Mouse (Mus musculus) heart, embryonic 15.5 days (tissue): ENCODE measurements around the gene Tsc2. TPM values are rescaled to one million over a fixed set of nuclear protein-coding genes. Genes with fewer than 3 reads are reported as not detected.
A peak's percentile ranks its signal among the peaks of the same experiment; 100 is the strongest.
"Not testable (repeated sequence)": the region's sequence is repeated elsewhere in the genome, so short reads cannot be mapped to it uniquely, and the experiment has no call there.

Experiments used
- ATAC-seq: fragments of 200-750 bp; cut with Nextera tagmentation; replicated peaks from 2 replicates; pipeline ENCODE4 v1.8.0; 2017; ENCODE audit warnings: low read depth, moderate TSS enrichment; ENCODE audit not compliant: insufficient number of reproducible peaks, insufficient read depth, low FRiP score
- H3K27ac ChIP-seq: fragments of 300-500 bp; sonication (generic); 2 replicates; pipeline ENCODE4 v1.5.1; 2015; ENCODE audit warnings: mild to moderate bottlenecking, inconsistent platforms
- H3K27me3 ChIP-seq: fragments of 300-500 bp; sonication (generic); 2 replicates; pipeline ENCODE4 v1.6.1; 2015; ENCODE audit warnings: inconsistent platforms
- H3K36me3 ChIP-seq: fragments of 300-500 bp; sonication (generic); 2 replicates; pipeline ENCODE4 v1.6.1; 2015; ENCODE audit warnings: mild to moderate bottlenecking, inconsistent platforms
- H3K4me1 ChIP-seq: fragments of 300-500 bp; sonication (generic); replicated peaks from 2 replicates; pipeline ENCODE4 v1.6.1; 2015; ENCODE audit warnings: inconsistent platforms
- H3K4me2 ChIP-seq: fragments of 300-500 bp; sonication (generic); 2 replicates; pipeline ENCODE4 v1.6.1; 2015; ENCODE audit warnings: inconsistent platforms, mild to moderate bottlenecking, moderate library complexity
- H3K4me3 ChIP-seq: fragments of 300-500 bp; sonication (generic); 2 replicates; pipeline ENCODE4 v1.5.1; 2015; ENCODE audit warnings: mild to moderate bottlenecking, inconsistent platforms
- H3K9ac ChIP-seq: fragments of 300-500 bp; sonication (generic); 2 replicates; pipeline ENCODE4 v1.6.1; 2015; ENCODE audit warnings: mild to moderate bottlenecking, inconsistent platforms
- H3K9me3 ChIP-seq: fragments of 300-500 bp; sonication (generic); replicated peaks from 2 replicates; pipeline ENCODE4 v1.6.1; 2016; ENCODE audit warnings: inconsistent platforms
- WGBS: fragments of 180-500 bp; shearing (Covaris S2); methylation state at CpG from one replicate; pipeline ENCODE4 v1.1.7; 2015; ENCODE audit warnings: mixed read lengths; 5-methylcytosine and 5-hydroxymethylcytosine counted together
- polyA plus RNA-seq: library from polyadenylated mRNA; unstranded; fragments of >200 nt; fragmentation: Nextera tagmentation; extraction: Ambion mirVana; gene quantifications from 2 replicates; pipeline ENCODE4 v1.2.1, GENCODE M21; 2015

The Tsc2 gene
- 39.0 and 56.0 TPM in 2 replicates for polyA plus RNA-seq

DNA sequence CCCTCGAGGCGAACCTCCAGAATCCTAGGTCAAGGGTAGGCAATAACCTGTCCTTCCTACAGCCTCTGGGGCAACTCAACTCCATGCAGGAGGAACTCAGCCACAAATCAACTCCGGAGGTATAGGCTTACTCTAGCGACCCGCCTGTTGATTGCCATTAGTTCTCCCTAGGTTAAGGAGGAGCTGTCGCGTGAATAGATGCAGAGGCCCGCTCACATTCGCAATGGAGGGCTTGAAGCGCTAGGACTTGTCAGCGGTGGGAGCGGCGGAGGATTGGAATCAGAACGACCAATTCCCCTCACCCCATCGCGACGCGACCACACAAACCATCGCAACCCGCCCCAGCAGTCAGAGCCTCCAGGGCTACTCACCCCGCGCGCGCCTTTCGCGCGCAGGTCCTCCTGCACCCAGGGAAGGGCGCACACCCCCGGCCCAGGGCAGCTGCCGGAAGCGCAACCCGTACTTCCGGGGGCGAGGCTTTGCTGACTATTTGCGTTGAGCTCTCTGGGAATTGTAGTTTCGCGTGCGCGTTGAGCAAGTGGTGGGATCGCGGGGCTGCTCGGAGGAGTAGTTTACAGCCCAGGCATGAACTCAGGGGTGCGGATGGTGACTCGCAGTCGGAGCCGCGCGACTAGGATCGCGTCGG, at the start of gene Tsc2, which contains the start of gene Nthl1:
Gene Tsc2, minus strand, starts transcription at position 464 of the 646 bp plus-strand sequence.
Gene Nthl1, plus strand, starts transcription at position 514 of the 646 bp plus-strand sequence.
- 1% methylated on average over 51 of the region's 51 CpGs for WGBS
- H3K36me3 ChIP-seq = peaks cover 31% of the 10 kb centered on the region
- peak; percentile 78 for ATAC-seq
- peaks cover 38% of the 10 kb centered on the region for H3K4me1 ChIP-seq
- H3K27me3 ChIP-seq = peaks cover 7% of the 10 kb centered on the region; the same call in 1 of the 2 replicates
- peak within 1 kb of the TSS; percentile 82 for H3K4me2 ChIP-seq
- H3K9me3 ChIP-seq = no peaks in the 10 kb centered on the region
- H3K27ac ChIP-seq = peak within 1 kb of the TSS; percentile 93
- H3K9ac ChIP-seq = peak within 1 kb of the TSS; percentile 82
- peak within 1 kb of the TSS; percentile 79 for H3K4me3 ChIP-seq

DNA sequence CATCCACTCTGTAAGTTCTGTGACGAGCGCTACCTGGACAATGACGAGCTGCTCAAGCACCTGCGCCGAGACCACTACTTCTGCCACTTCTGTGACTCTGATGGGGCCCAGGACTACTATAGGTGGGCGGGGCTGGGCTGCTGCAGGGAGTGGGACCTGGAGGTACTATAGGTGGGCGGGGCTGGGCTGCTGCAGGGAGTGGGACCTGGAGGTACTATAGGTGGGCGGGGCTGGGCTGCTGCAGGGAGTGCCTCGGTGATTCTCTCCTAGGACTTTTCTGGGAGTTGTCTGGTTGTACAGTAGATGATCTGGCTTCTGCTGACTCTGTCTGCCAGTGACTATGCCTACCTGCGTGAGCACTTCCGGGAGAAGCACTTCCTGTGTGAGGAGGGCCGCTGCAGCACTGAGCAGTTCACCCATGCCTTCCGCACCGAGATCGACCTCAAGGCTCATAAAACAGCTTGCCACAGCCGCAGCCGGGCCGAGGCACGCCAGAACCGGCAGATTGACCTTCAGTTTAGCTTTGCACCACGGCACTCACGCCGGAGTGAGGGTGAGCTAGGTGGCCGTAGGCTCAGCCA, 45.2 kb upstream of the Tsc2 start:
- WGBS = 90% methylated on average over 24 of the region's 24 CpGs

DNA sequence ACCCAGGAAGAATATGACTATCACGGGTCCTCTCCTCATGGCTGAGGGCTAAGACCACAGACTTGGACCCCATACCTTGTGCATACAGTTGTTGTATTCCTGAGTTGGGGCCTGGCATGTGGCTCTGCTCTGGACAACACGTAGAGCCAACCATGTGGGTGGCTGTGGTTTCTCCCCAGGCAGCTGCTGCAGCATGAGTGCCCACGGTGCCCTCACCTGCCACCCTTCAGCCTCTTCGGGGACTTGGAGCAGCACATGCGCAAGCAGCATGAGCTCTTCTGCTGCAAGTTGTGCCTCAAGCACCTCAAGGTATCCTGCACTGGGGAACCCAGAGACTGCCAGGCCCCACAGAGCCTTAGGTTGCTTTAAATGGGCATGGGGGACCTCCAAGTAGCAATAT, 44.4 kb upstream of the Tsc2 start:
- peaks cover 18% of the 10 kb centered on the region for H3K4me1 ChIP-seq
- H3K4me3 ChIP-seq = no peak overlapping the region
- H3K27ac ChIP-seq = no peak overlapping the region
- peaks cover 52% of the 10 kb centered on the region for H3K36me3 ChIP-seq
- no peaks in the 10 kb centered on the region for H3K27me3 ChIP-seq
- whole genome bisulfite sequencing = 91% methylated on average over 5 of the region's 5 CpGs
- H3K4me2 ChIP-seq = no peak overlapping the region
- no peak overlapping the region for H3K9ac ChIP-seq
- no peak for ATAC-seq
- H3K9me3 ChIP-seq = no peaks in the 10 kb centered on the region

More for the DNA sequence above, 45.2 kb upstream of the Tsc2 start:
- Histone ChIP-seq H3K9ac (no peak overlapping the region), H3K4me1 (peaks cover 12% of the 10 kb centered on the region), H3K4me3 (no peak overlapping the region), H3K4me2 (no peak overlapping the region), H3K36me3 (peaks cover 59% of the 10 kb centered on the region), H3K27me3 (no peaks in the 10 kb centered on the region), H3K27ac (no peak overlapping the region), H3K9me3 (no peaks in the 10 kb centered on the region)
- ATAC-seq = no peak

DNA sequence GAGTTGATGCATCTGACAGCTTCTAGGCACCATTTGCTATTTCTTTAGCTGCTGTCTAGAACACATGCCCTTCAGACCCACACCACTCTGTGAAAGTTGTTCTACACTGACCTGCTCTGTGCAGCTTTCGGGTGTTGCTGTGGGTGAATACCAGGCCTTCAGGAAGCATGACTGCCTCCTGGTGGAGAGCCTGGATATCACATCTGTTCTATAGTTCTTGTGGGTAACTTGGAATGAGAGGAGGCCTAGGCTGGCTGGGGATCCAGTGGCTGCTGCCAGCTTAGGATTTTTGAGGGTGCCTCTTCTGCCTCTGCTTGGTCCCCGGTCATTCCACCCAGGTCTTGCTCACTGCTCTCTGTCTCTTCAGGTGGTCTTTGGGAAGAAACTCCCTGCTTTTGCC, 43.8 kb upstream of the Tsc2 start:
- 57% methylated on average over 2 of the region's 2 CpGs for WGBS
- no peak overlapping the region for H3K27ac ChIP-seq
- no peak overlapping the region for H3K4me3 ChIP-seq
- H3K36me3 ChIP-seq = peaks cover 46% of the 10 kb centered on the region
- H3K4me1 ChIP-seq = peaks cover 24% of the 10 kb centered on the region
- H3K9ac ChIP-seq = no peak overlapping the region
- no peaks in the 10 kb centered on the region for H3K27me3 ChIP-seq
- no peak for ATAC-seq
- H3K9me3 ChIP-seq = no peaks in the 10 kb centered on the region
- no peak overlapping the region for H3K4me2 ChIP-seq

DNA sequence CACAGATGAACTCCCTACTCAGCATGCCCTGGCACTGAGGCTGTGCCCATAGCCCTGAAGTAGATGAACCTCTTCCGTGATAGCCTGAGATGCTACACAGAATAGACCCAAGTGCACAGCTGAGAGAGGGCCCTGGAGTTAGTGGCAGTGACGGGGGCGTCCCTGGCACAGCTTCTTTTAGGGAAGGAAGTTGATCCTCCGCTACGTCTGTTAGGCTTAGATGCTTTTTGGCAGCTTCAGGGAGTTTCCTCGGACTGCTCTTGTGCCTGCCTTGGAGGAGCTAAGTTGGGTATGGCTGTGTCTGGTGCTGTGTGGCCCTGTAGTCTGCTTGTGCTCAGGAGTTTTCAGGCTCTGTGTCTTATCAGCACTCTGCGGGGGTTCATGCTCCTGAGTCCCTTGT, 41.8 kb upstream of the Tsc2 start:
- no peak for ATAC-seq
- Histone ChIP-seq H3K4me1 (peaks cover 35% of the 10 kb centered on the region), H3K27ac (no peak overlapping the region), H3K27me3 (no peaks in the 10 kb centered on the region), H3K9me3 (no peaks in the 10 kb centered on the region), H3K36me3 (peaks cover 28% of the 10 kb centered on the region), H3K4me2 (no peak overlapping the region), H3K4me3 (no peak overlapping the region), H3K9ac (0 out of 2 replicates have a peak overlapping the region, but pooled peaks have one; percentile 4)
- WGBS = 53% methylated on average over 7 of the region's 7 CpGs

DNA sequence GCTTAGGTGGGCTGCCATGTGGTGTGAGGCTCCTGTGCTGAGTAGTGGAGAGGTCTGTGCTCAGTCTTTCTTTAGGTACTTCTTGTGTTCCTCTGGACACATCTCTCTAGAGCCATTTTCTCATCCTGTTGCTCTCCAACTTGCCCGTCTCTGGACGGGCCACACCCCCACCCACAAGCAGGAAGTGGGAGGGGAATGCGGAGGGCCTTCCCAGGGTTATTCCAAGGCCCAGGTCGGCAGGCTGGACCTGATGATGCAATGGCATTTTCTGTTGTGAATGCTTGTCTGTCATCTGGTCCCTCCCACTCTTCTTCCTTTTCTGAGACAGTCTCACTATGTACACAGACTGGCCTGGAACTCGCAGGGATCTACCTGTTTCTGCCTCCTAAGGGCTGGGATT, 39.7 kb upstream of the Tsc2 start:
- peaks cover 42% of the 10 kb centered on the region for H3K4me1 ChIP-seq
- H3K9ac ChIP-seq = no peak overlapping the region
- 31% methylated on average over 5 of the region's 5 CpGs for WGBS
- 0 out of 2 replicates have a peak overlapping the region, but pooled peaks have one; percentile 2 for H3K27ac ChIP-seq
- no peaks in the 10 kb centered on the region for H3K9me3 ChIP-seq
- peaks cover 6% of the 10 kb centered on the region for H3K36me3 ChIP-seq
- no peak for ATAC-seq
- no peak overlapping the region for H3K4me3 ChIP-seq
- no peaks in the 10 kb centered on the region for H3K27me3 ChIP-seq
- H3K4me2 ChIP-seq = peak overlapping the region; percentile 14

DNA sequence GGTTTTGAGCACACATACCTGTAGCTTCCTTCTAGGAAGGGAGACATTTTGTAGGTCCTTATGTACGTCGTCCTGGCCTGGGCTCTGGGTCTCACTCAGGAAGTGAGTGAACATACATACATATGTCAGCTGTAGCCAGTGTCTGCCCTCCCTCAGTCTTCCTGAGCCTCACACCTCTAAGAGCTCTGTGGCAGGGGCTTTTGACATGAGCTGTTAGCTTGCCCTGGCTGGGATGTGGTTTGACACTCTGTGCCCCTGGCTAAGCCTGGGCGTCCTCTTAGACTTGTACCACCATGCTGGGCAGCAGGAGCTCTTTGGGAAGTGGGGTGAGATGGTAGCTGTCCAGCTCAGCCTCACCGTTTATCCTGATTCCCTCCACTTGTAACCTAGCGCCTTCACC, 38.9 kb upstream of the Tsc2 start:
- WGBS = 56% methylated on average over 5 of the region's 5 CpGs
- H3K4me3 ChIP-seq = peak overlapping the region; percentile 79; the same call in 1 of the 2 replicates
- H3K9me3 ChIP-seq = no peaks in the 10 kb centered on the region
- no peak overlapping the region for H3K9ac ChIP-seq
- peak overlapping the region; percentile 74 for H3K4me2 ChIP-seq
- no peaks in the 10 kb centered on the region for H3K36me3 ChIP-seq
- no peak overlapping the region for H3K27ac ChIP-seq
- peaks cover 42% of the 10 kb centered on the region for H3K4me1 ChIP-seq
- no peaks in the 10 kb centered on the region for H3K27me3 ChIP-seq
- ATAC-seq = no peak

DNA sequence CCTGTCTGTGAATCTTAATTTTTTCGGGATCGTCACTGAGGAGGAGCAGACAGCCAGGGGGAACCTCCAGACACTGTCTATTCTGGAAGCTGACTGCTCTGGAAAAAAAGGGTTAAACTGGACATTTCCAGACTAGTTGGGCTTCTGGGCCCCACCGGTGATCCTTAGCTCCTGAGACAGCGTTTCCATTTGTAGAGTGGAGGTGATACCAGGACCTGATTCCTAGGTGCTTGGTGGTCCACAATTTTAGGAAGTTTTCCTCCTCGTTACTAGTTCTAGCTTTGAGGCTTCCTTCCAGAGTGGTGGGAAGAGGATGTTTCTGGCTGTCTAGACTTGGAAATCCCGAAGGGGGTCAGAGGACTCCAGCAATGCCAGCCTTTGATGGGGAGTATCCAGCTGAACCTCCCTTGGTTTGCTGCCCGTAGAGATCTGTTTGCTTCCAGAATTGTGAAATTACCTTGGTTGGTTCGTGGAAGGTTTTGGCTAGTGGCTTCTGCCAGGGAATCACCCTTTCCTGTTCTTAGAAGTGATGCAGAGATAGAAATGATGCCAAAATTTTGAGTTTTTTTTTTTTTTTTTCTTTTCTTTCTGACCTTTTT, 37.9 kb upstream of the Tsc2 start:
- no peaks in the 10 kb centered on the region for H3K36me3 ChIP-seq
- peak overlapping the region; percentile 96 for H3K9ac ChIP-seq
- H3K4me3 ChIP-seq = peak overlapping the region; percentile 79
- H3K27ac ChIP-seq = peak overlapping the region; percentile 82
- no peaks in the 10 kb centered on the region for H3K9me3 ChIP-seq
- ATAC-seq = no peak
- peak overlapping the region; percentile 74 for H3K4me2 ChIP-seq
- H3K4me1 ChIP-seq = peaks cover 36% of the 10 kb centered on the region
- WGBS = 14% methylated on average over 8 of the region's 8 CpGs
- H3K27me3 ChIP-seq = peaks cover 4% of the 10 kb centered on the region; the same call in 1 of the 2 replicates

DNA sequence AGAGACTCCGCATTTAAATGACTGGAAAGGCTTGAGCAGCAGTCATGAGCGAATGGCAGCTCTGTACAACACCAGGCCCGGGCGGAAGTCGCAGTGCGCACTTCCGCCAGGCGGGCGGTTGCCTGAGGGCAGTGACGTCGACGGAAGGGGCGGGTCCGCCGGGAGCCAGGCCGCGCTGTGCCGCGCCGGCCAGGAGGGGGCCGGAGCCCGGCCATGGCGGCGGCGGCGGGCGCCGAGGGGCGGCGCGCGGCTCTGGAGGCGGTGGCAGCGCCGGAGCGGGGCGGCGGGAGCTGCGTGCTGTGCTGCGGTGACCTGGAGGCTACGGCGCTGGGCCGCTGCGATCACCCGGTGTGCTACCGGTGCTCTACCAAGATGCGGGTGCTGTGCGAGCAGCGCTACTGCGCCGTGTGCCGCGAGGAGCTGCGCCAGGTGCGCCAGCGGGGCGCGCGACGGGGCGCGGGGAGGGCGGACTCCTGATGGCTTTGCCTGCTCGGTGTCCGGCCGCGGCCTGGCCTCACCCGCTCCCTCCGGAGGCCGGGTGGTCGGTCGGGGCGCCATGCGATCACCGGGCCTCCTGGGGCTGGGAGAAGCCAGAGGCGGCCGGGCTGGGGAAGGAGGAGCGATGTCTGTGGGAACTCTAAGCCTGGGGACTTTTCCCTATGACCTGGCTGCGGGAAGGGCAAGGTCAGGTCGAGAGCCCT, 37.3 kb upstream of the Tsc2 start, which contains the start of gene Zfp598:
Gene Zfp598, plus strand, starts transcription at position 143 of the 701 bp plus-strand sequence.
- Histone ChIP-seq H3K9ac (peak within 1 kb of the TSS; percentile 96), H3K27me3 (peaks cover 4% of the 10 kb centered on the region; the same call in 1 of the 2 replicates), H3K9me3 (no peaks in the 10 kb centered on the region), H3K4me3 (peak within 1 kb of the TSS; percentile 79), H3K36me3 (no peaks in the 10 kb centered on the region), H3K4me2 (peak within 1 kb of the TSS; percentile 74), H3K4me1 (peaks cover 36% of the 10 kb centered on the region), H3K27ac (peak within 1 kb of the TSS; percentile 82)
- peak; percentile 99 for ATAC-seq
- under 1% methylated on average over 80 of the region's 80 CpGs for WGBS

DNA sequence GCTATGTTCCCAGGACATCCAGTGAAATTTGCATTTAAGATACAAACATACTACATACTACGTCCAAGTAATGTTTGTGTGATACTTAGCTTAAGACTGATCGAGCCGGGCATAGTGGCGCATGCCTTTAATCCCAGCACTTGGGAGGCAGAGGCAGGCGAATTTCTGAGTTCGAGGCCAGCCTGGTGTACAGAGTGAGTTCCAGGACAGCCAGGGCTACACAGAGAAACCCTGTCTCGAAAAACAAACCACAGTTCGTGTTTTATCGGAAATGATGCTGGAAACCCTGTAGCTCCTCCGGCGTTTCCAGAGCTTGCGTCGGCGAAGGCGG, 36.7 kb upstream of the Tsc2 start:
- H3K9ac ChIP-seq = peak overlapping the region; percentile 96
- not testable (repeated sequence) for H3K9me3 ChIP-seq, ATAC-seq, H3K36me3 ChIP-seq, H3K27me3 ChIP-seq
- H3K4me1 ChIP-seq = peaks cover 36% of the 10 kb centered on the region
- peak overlapping the region; percentile 74 for H3K4me2 ChIP-seq
- WGBS = 8% methylated on average over 15 of the region's 15 CpGs
- peak overlapping the region; percentile 82 for H3K27ac ChIP-seq
- peak overlapping the region; percentile 79 for H3K4me3 ChIP-seq

DNA sequence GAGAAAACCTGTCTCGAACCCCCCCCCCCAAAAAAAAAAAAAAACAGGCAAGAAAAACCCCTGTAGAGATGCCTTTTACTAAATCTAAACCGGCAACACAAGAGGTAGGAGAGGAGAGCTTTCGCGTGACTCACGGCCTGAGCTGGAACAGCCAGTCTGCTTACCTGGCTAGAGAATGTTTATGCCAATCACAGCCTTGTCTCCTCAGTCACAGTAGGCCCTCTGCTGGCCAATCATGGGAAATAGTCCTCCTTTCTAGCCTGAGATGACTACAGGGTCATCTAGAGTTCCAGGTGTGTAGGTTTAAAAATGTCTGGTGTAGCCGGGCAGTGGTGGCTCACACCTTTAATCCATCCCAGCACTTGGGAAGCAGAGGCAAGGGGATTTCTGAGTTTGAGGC, 35.0 kb upstream of the Tsc2 start:
- Histone ChIP-seq H3K36me3 (no peaks in the 10 kb centered on the region), H3K27me3 (peaks cover 4% of the 10 kb centered on the region; the same call in 1 of the 2 replicates)
- no peak for ATAC-seq

More for the DNA sequence above, 35.0 kb upstream of the Tsc2 start:
- no peaks in the 10 kb centered on the region for H3K9me3 ChIP-seq
- peaks cover 30% of the 10 kb centered on the region for H3K4me1 ChIP-seq
- 24% methylated on average over 6 of the region's 6 CpGs for WGBS
- no peak overlapping the region for H3K4me3 ChIP-seq
- no peak overlapping the region for H3K4me2 ChIP-seq
- no peak overlapping the region for H3K27ac ChIP-seq
- H3K9ac ChIP-seq = no peak overlapping the region
